Mouse (Mus musculus): ENCODE data around the gene Csf3.

DNA sequence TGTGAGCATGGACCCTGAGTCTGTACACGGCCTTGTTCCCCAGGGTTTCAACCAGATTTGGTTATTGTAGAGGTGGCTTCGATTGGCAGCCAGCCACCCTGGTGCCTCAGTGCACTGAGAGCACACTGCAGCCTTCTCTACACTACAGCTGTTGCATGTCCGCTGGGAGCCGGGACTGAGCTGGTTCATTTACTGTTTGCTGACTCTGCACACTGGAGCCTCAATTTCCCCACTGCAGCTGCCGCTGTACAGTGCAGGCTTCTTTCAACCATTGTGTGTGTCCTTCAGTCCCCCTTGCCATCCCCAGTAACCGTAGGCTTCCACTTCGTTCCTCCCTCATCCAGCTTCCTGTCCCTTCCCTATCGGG is 38.9 kb downstream of the Csf3 start:
- no peak for TF ChIP-seq POLR2A (IDR thresholded peaks at IDR 0.05; ENCODE audit: insufficient read length, low read depth)
- TF ChIP-seq MYOG (IDR thresholded peaks at IDR 0.05; ENCODE audit: control insufficient read depth in 1 of 3, insufficient read depth in 1 of 3, insufficient read length in 2 of 3, low read depth in 2 of 3) = peak in 1 of 3 experiments; percentile 43
- no peak for TF ChIP-seq CEBPB (IDR thresholded peaks at IDR 0.05; ENCODE audit: insufficient read depth, poor library complexity, severe bottlenecking)
- no peak for TF ChIP-seq E2F4 (IDR thresholded peaks at IDR 0.05; ENCODE audit: insufficient read depth)
- no peak for TF ChIP-seq USF1 (IDR thresholded peaks at IDR 0.05; ENCODE audit: low read depth)
- TF ChIP-seq MAX (IDR thresholded peaks at IDR 0.05; ENCODE audit: low read depth) = no peak
- peak in 1 of 3 experiments; percentile 23 for TF ChIP-seq MYOD1 (IDR thresholded peaks at IDR 0.05; ENCODE audit: control insufficient read depth in 1 of 3, insufficient read length in 2 of 3, low read depth in 2 of 3)
- no peak for TF ChIP-seq REST (IDR thresholded peaks at IDR 0.05; ENCODE audit: insufficient read depth, insufficient read length)
- no peak for TF ChIP-seq SRF (IDR thresholded peaks at IDR 0.05; ENCODE audit: control insufficient read depth, insufficient read length, low read depth)
- no peak for TF ChIP-seq POLR2AphosphoS2 (IDR thresholded peaks at IDR 0.05; ENCODE audit: insufficient read length, low read depth)
- TF ChIP-seq TCF12 (IDR thresholded peaks at IDR 0.05; ENCODE audit: insufficient read depth, poor library complexity, severe bottlenecking) = no peak
